Mouse (Mus musculus): Measurements from ENCODE around the gene Pla2g5. TPM values are rescaled to one million over a fixed set of nuclear protein-coding genes. Genes with fewer than 3 reads are reported as not detected.
"Not testable (repeated sequence)": the region's sequence is repeated elsewhere in the genome, so short reads cannot be mapped to it uniquely, and the experiment has no call there.

The Pla2g5 gene
- 0.34 and 0.60 TPM in 2 replicates for polyA plus RNA-seq (2016; fragmentation: Nextera tagmentation; extraction: Ambion mirVana)

- H3K4me1 ChIP-seq: peaks cover 21% of the 10 kb centered on the region; the same call in 1 of the 2 replicates
- WGBS: 75% methylated on average over 10 of the region's 10 CpGs
- H3K4me3 ChIP-seq: no peak within 1 kb of the TSS
- no peaks in the 10 kb centered on the region for H3K9me3 ChIP-seq
- H3K27ac ChIP-seq (replicated peaks): no peak within 1 kb of the TSS
- H3K27me3 ChIP-seq (replicated peaks; ENCODE audit: low read depth, poor library complexity, severe bottlenecking): 0 out of 2 replicates have a peak, but pooled peaks cover 4% of the 10 kb centered on the region
- no peak for DNase-seq (ENCODE audit: low spot score)
- H3K36me3 ChIP-seq (replicated peaks): no peaks in the 10 kb centered on the region
Observed at GRCm38 (mm10) chr4:138863344-138863998, at the start of gene Pla2g5. TSS of gene Pla2g5 (minus strand) at chr4:138863482.

- Histone ChIP-seq H3K36me3 (replicated peaks) (peaks cover 96% of the 10 kb centered on the region), H3K27me3 (replicated peaks; ENCODE audit: low read depth, poor library complexity, severe bottlenecking) (no peaks in the 10 kb centered on the region), H3K4me1 (peaks cover 2% of the 10 kb centered on the region; the same call in 1 of the 2 replicates), H3K27ac (replicated peaks) (no peak overlapping the region), H3K9me3 (no peaks in the 10 kb centered on the region), H3K4me3 (no peak overlapping the region)
- no peak for DNase-seq (ENCODE audit: low spot score)
- WGBS: 95% methylated on average over 18 of the region's 18 CpGs
Observed at GRCm38 (mm10) chr4:138905624-138906337, 42.5 kb upstream of the Pla2g5 start.

GRCm38 (mm10) chr4:138899361-138899760, 36.1 kb upstream of the Pla2g5 start:
- H3K4me3 ChIP-seq: no peak overlapping the region
- peaks cover 100% of the 10 kb centered on the region for H3K36me3 ChIP-seq (replicated peaks)
- H3K27ac ChIP-seq (replicated peaks): no peak overlapping the region
- H3K9me3 ChIP-seq: no peaks in the 10 kb centered on the region
- no peaks in the 10 kb centered on the region for H3K27me3 ChIP-seq (replicated peaks; ENCODE audit: low read depth, poor library complexity, severe bottlenecking)
- peaks cover 4% of the 10 kb centered on the region; the same call in 1 of the 2 replicates for H3K4me1 ChIP-seq
- WGBS: 88% methylated on average over 7 of the region's 7 CpGs
- no peak for DNase-seq (ENCODE audit: low spot score)

DNA sequence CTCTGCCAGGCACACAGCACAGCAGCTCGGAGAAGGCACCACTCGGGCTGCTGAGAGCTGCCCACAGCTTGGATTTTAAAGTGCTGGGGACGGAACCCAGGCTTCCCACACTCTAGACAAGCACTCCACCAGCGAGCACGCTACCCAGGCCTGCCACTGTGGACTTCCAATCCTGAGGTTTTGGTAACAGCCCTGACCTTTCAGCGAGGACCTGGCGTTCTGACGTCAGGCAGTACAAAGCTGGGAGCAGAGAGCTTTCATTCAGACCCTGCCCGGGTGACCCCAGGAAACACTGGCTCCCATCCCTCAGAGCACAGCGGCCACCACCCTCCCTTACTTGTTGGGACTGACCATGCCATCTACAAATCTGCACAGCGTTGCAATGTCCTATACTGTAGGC, 30.5 kb upstream of the Pla2g5 start:
- not testable (repeated sequence) for H3K4me3 ChIP-seq; DNase-seq (ENCODE audit: low spot score); H3K27ac ChIP-seq (replicated peaks); H3K27me3 ChIP-seq (replicated peaks; ENCODE audit: low read depth, poor library complexity, severe bottlenecking); H3K9me3 ChIP-seq
- Histone ChIP-seq H3K4me1 (peaks cover 24% of the 10 kb centered on the region), H3K36me3 (replicated peaks) (peaks cover 82% of the 10 kb centered on the region)
- 94% methylated on average over 11 of the region's 11 CpGs for WGBS

- no peaks in the 10 kb centered on the region for H3K27me3 ChIP-seq (replicated peaks; ENCODE audit: low read depth, poor library complexity, severe bottlenecking)
- no peak for DNase-seq (ENCODE audit: low spot score)
- WGBS: 76% methylated on average over 6 of the region's 6 CpGs
- H3K27ac ChIP-seq (replicated peaks): no peak overlapping the region
- no peak overlapping the region for H3K4me3 ChIP-seq
- H3K9me3 ChIP-seq: no peaks in the 10 kb centered on the region
- H3K4me1 ChIP-seq: peaks cover 24% of the 10 kb centered on the region
- H3K36me3 ChIP-seq (replicated peaks): peaks cover 71% of the 10 kb centered on the region
Observed at GRCm38 (mm10) chr4:138892655-138893054, 29.4 kb upstream of the Pla2g5 start.

DNA sequence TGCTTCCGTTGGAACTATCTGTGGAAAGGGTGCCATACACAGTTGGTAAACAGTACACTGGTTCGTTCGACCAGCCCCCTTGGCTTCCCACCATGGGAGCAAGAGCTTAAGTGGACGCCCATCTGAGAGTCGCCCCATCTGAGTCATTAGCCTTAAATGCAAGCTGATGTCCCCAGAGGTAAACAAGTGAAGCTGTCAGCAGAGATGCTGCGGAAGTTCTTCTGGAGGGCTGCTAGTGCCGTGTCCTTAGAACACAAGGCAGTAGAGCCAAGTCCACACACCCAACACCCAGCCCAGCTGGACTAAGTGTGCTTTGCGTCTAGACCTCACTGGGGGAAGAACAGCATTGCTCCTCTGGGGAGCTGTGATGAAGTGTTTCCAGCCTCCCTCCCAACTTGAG, 26.4 kb upstream of the Pla2g5 start:
- no peak overlapping the region for H3K4me3 ChIP-seq
- no peak overlapping the region for H3K27ac ChIP-seq (replicated peaks)
- no peak for DNase-seq (ENCODE audit: low spot score)
- peaks cover 24% of the 10 kb centered on the region for H3K4me1 ChIP-seq
- no peaks in the 10 kb centered on the region for H3K9me3 ChIP-seq
- 74% methylated on average over 8 of the region's 8 CpGs for WGBS
- peaks cover 41% of the 10 kb centered on the region for H3K36me3 ChIP-seq (replicated peaks)
- no peaks in the 10 kb centered on the region for H3K27me3 ChIP-seq (replicated peaks; ENCODE audit: low read depth, poor library complexity, severe bottlenecking)

- Histone ChIP-seq H3K4me1 (peaks cover 24% of the 10 kb centered on the region), H3K9me3 (no peaks in the 10 kb centered on the region), H3K27ac (replicated peaks) (no peak overlapping the region), H3K4me3 (no peak overlapping the region), H3K36me3 (replicated peaks) (peaks cover 36% of the 10 kb centered on the region), H3K27me3 (replicated peaks; ENCODE audit: low read depth, poor library complexity, severe bottlenecking) (no peaks in the 10 kb centered on the region)
- WGBS: 33% methylated on average over 7 of the region's 7 CpGs
- DNase-seq (ENCODE audit: low spot score): no peak
Observed at GRCm38 (mm10) chr4:138889165-138889564, 25.9 kb upstream of the Pla2g5 start.

DNA sequence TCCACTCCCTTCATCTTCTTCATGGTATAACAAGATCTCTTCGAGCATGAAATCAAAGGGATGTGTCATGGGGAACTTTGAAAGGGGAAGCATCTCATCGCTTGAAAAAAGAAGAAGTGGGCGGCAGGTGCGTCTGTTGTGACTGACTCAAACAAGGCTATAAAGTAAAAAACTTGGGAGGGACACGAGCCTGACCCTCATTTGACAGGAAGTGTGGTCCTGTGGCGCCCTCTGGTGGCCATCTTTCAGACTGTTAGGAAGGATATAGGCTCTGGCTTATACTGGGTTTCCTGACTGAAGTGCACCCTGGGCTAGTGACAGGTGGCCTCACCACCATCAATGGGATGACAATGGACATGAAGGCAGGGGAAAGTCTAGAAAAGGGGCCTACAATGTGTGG, 21.0 kb upstream of the Pla2g5 start:
- H3K36me3 ChIP-seq (replicated peaks): no peaks in the 10 kb centered on the region
- peak; percentile 86 for DNase-seq (ENCODE audit: low spot score)
- no peaks in the 10 kb centered on the region for H3K9me3 ChIP-seq
- peaks cover 31% of the 10 kb centered on the region for H3K27me3 ChIP-seq (replicated peaks; ENCODE audit: low read depth, poor library complexity, severe bottlenecking)
- no peak overlapping the region for H3K4me3 ChIP-seq
- WGBS: 20% methylated on average over 6 of the region's 6 CpGs
- H3K27ac ChIP-seq (replicated peaks): no peak overlapping the region
- peaks cover 19% of the 10 kb centered on the region for H3K4me1 ChIP-seq

DNA sequence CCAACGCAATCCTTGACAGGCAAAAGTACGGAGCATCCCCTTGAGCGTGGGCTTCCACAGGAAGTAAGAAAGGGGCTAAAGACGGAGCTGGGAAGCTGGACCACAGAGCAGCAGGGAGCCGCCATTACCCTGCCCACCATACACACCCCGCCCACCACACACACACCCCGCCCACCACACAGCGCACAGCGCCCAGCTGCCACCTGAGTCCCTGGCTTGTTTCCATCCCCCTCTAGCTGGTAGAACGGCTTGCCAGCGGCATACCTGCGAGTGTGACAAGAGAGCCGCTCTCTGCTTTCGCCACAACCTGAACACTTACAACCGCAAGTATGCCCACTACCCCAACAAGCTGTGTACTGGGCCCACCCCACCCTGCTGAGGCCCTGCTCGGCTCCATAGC, 18.9 kb upstream of the Pla2g5 start:
- peak overlapping the region; percentile 51 for H3K27ac ChIP-seq (replicated peaks)
- peaks cover 30% of the 10 kb centered on the region for H3K4me1 ChIP-seq
- H3K9me3 ChIP-seq: no peaks in the 10 kb centered on the region
- no peaks in the 10 kb centered on the region for H3K36me3 ChIP-seq (replicated peaks)
- H3K27me3 ChIP-seq (replicated peaks; ENCODE audit: low read depth, poor library complexity, severe bottlenecking): peaks cover 31% of the 10 kb centered on the region
- 9% methylated on average over 16 of the region's 16 CpGs for WGBS
- peak; percentile 57 for DNase-seq (ENCODE audit: low spot score)
- peak overlapping the region; percentile 45 for H3K4me3 ChIP-seq

DNA sequence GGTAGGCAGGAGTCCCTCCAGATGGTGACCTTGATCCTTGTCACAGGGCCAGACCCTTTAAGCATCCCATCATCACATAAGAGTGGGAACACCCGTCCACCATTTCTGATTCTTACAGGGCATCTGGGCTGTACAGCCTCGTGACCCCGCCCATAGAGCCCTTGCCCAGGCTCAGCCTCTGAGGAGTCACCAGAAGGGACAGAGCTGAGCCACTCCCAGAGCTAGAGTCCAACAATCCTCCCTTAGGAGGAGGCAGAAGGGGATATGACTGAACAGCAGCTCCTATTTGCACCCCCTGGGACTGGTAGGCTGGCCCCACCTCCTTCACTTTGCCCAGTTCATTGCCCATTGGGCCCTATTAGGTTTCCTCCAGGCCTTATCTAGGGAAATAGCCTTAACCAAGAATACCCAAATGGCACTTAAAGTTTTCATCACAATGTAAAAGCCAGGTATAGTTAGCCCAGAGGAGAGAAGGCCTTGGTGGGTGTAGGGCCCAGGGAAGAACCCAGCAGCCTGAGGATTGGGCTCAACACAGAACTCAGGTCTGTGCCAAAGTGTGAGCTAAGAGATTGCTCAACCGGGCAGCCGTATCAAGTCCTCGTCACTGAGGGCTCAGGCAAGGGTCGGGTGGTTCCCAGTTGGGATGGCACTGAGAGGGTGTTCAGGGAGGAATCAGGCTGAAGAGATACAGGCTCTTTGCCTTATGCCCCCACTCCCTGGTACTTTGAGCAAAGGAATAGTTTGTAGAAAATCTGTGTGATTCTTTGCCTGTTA, 17.7 kb upstream of the Pla2g5 start:
- Histone ChIP-seq H3K27me3 (replicated peaks; ENCODE audit: low read depth, poor library complexity, severe bottlenecking) (peaks cover 31% of the 10 kb centered on the region), H3K9me3 (no peaks in the 10 kb centered on the region), H3K36me3 (replicated peaks) (no peaks in the 10 kb centered on the region), H3K27ac (replicated peaks) (no peak overlapping the region), H3K4me1 (peaks cover 30% of the 10 kb centered on the region), H3K4me3 (no peak overlapping the region)
- no peak for DNase-seq (ENCODE audit: low spot score)
- WGBS: 83% methylated on average over 7 of the region's 7 CpGs

GRCm38 (mm10) chr4:138879808-138880207, 16.5 kb upstream of the Pla2g5 start:
- Histone ChIP-seq H3K4me3 (no peak overlapping the region), H3K27ac (replicated peaks) (peak overlapping the region; percentile 24; the same call in 1 of the 2 replicates), H3K27me3 (replicated peaks; ENCODE audit: low read depth, poor library complexity, severe bottlenecking) (peaks cover 31% of the 10 kb centered on the region), H3K9me3 (no peaks in the 10 kb centered on the region), H3K4me1 (peaks cover 30% of the 10 kb centered on the region), H3K36me3 (replicated peaks) (no peaks in the 10 kb centered on the region)
- 86% methylated on average over 11 of the region's 11 CpGs for WGBS
- no peak for DNase-seq (ENCODE audit: low spot score)

- Histone ChIP-seq H3K9me3 (no peaks in the 10 kb centered on the region), H3K36me3 (replicated peaks) (no peaks in the 10 kb centered on the region), H3K4me1 (peaks cover 30% of the 10 kb centered on the region), H3K27me3 (replicated peaks; ENCODE audit: low read depth, poor library complexity, severe bottlenecking) (peaks cover 31% of the 10 kb centered on the region), H3K4me3 (no peak overlapping the region), H3K27ac (replicated peaks) (no peak overlapping the region)
- WGBS: 72% methylated on average over 8 of the region's 8 CpGs
- no peak for DNase-seq (ENCODE audit: low spot score)
Observed at GRCm38 (mm10) chr4:138878783-138879182, 15.5 kb upstream of the Pla2g5 start.
